Mouse (Mus musculus) heart, postnatal 25 days (tissue): ENCODE results near the gene Krt39. TPM values are rescaled to one million over a fixed set of nuclear protein-coding genes. Genes with fewer than 3 reads are reported as not detected.

Source experiments
- DNase-seq: peaks from one replicate; pipeline ENCODE4 v3.0.0; 2022; ENCODE audit warnings: low spot score
- intact Hi-C: fragments of 180-260 bp; cut with DNase I; formaldehyde crosslinking; loops from one replicate; pipeline ENCODE4 v1.15.1; 2025
- total RNA-seq, 2 experiments: library from RNA; stranded (reverse); gene quantifications; 2 replicates each; pipeline ENCODE4 v1.2.3; 2021

Gene Krt39
- total RNA-seq, 2 experiments from 2014 or later, result not detected

GRCm38 (mm10) chr11:99473433-99473832 is 47.7 kb downstream of the Krt39 start:
- DNase-seq, result no peak
- intact Hi-C loops, result no loop called here

DNA sequence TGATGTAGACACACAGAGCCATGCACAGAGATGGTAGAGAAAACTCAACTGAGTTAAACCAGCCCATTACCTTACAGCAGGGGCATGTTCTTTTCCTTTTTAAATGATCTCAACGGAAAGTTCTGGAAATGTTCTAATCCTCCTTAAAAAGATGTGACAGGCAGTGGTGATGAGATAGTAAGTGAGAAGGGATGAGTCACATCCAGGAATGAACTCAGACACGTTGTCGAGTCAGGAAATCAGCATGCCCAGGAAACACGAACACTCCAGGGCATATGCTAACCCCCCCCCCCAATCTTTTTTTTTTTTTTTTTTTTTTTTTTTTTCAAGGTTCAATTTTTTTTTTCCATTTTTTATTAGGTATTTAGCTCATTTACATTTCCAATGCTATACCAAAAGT is 48.7 kb downstream of the Krt39 start:
- intact Hi-C loops, result no loop called here
- DNase-seq, result no peak

- intact Hi-C loops, result no loop called here
These were observed 49.2 kb downstream of the Krt39 start for GRCm38 (mm10) chr11:99471946-99472345.

GRCm38 (mm10) chr11:99469228-99469627 is 51.9 kb downstream of the Krt39 start:
- intact Hi-C loops, result loop anchor here (5.0 kb wide), 2 partner anchors 698 to 828 kb away; no protein-coding TSS in a partner anchor
- no peak for DNase-seq

More at GRCm38 (mm10) chr11:99471946-99472345, 49.2 kb downstream of the Krt39 start:
- no peak for DNase-seq

DNA sequence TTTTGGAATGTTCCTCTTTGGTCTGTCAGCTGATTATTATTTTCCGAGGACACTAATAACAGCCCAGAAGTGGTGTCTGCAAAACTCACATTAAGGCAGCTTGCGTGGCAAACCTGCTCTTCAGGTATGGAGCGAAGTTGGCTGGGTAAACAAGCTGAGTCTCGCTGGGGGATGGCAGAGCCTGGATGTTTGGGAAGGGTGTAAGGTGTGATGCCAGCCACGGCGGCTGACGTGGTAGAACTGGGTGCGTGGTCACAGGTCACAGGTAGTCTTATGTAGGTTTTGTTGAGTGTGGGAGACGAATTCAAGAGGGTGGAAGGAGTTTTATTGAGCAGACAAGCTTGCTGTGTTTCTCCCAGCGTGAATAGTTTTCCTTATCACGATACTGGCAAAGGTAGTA is 52.6 kb downstream of the Krt39 start:
- no peak for DNase-seq
- intact Hi-C loops, result loop anchor here (5.0 kb wide), 2 partner anchors 699 to 829 kb away; no protein-coding TSS in a partner anchor

- no peak for DNase-seq
- intact Hi-C loops, result loop anchor here (2.0 to 5.0 kb wide), 3 partner anchors 538 to 831 kb away; no protein-coding TSS in a partner anchor
These were observed 54.8 kb downstream of the Krt39 start for GRCm38 (mm10) chr11:99466316-99466715.

GRCm38 (mm10) chr11:99464836-99465235 is 56.3 kb downstream of the Krt39 start:
- intact Hi-C loops, result loop anchor here (2.0 to 5.0 kb wide), 5 partner anchors 53 to 832 kb away; no protein-coding TSS in a partner anchor
- no peak for DNase-seq

Other genes with a start within 250 kb of the Krt39 start
- not detected for gene Krt24, start 236.1 kb downstream of the Krt39 start, total RNA-seq
- gene Krt25, start 198.4 kb downstream of the Krt39 start, total RNA-seq, result not detected
- not detected for gene Krt26, start 183.4 kb downstream of the Krt39 start, total RNA-seq
- not detected for gene Krt27, start 170.2 kb downstream of the Krt39 start, total RNA-seq
- gene Krt28, start 146.4 kb downstream of the Krt39 start, total RNA-seq, result not detected
- 1 to 10 TPM; 5.3 to 5.5 TPM for gene Krt10, start 132.0 kb downstream of the Krt39 start, total RNA-seq
- gene Krt12, start 99.1 kb downstream of the Krt39 start, total RNA-seq, result not detected
- not detected for gene Krt20, start 83.2 kb downstream of the Krt39 start, total RNA-seq
- not detected for gene Krt23, start 28.2 kb downstream of the Krt39 start, total RNA-seq
- not detected for gene Krt40, start 21.8 kb upstream of the Krt39 start, total RNA-seq
- gene Krtap3-3, start 29.5 kb upstream of the Krt39 start, total RNA-seq, result not detected
- not detected for gene Krtap3-2, start 35.5 kb upstream of the Krt39 start, total RNA-seq
- not detected for gene Gm11939, start 38.1 kb upstream of the Krt39 start, total RNA-seq
- not detected for gene Krtap3-1, start 45.3 kb upstream of the Krt39 start, total RNA-seq
- not detected for gene Krtap1-5, start 59.7 kb upstream of the Krt39 start, total RNA-seq
- not detected for gene Krtap1-4, start 62.3 kb upstream of the Krt39 start, total RNA-seq
- gene Krtap1-3, start 70.0 kb upstream of the Krt39 start, total RNA-seq, result not detected
- not detected for gene Krtap9-3, start 76.8 kb upstream of the Krt39 start, total RNA-seq
- not detected for gene Gm11938, start 82.0 kb upstream of the Krt39 start, total RNA-seq
- not detected for gene Gm11937, start 88.9 kb upstream of the Krt39 start, total RNA-seq
- gene Krtap2-4, start 93.5 kb upstream of the Krt39 start, total RNA-seq, result not detected
- gene Gm11562, start 99.1 kb upstream of the Krt39 start, total RNA-seq, result not detected
- not detected for gene Krtap4-1, start 106.9 kb upstream of the Krt39 start, total RNA-seq
- not detected for gene Krtap4-2, start 113.7 kb upstream of the Krt39 start, total RNA-seq
- gene Krtap4-7, start 122.8 kb upstream of the Krt39 start, total RNA-seq, result not detected
- gene Gm11555, start 128.9 kb upstream of the Krt39 start, total RNA-seq, result not detected
- not detected for gene Gm11563, start 137.6 kb upstream of the Krt39 start, total RNA-seq
- not detected for gene Krtap4-6, start 144.6 kb upstream of the Krt39 start, total RNA-seq
- not detected for gene Gm14190, start 169.4 kb upstream of the Krt39 start, total RNA-seq
- gene Gm14180, start 213.0 kb upstream of the Krt39 start, total RNA-seq, result not detected